Mouse (Mus musculus) adrenal gland, adult 8-10 months (tissue): ENCODE measurements around the gene Slc22a2. TPM values are rescaled to one million over a fixed set of nuclear protein-coding genes. Genes with fewer than 3 reads are reported as not detected.

Experiments
- total RNA-seq, 4 experiments: library from RNA; stranded (reverse); gene quantifications; 2 replicates each; pipeline ENCODE4 v1.2.4; 2022

Slc22a2 gene
- total RNA-seq, 4 experiments from 2014 or later = 0.16 to 0.24 TPM; not detected in 2

Other genes with a start within 250 kb of the Slc22a2 start
- gene Plg, start 205.5 kb upstream of the Slc22a2 start, total RNA-seq = under 1 TPM in 3 of 4 experiments, not detected in 1; 0.21 to 0.78 (median 0.49) TPM
- gene Slc22a3, start 76.4 kb upstream of the Slc22a2 start, total RNA-seq = 10 to 100 TPM in 1 of 4 experiments, 1 to 10 TPM in 3; 2.5 to 12.0 (median 4.0) TPM
- under 1 TPM in 3 of 4 experiments, not detected in 1; 0.23 to 0.37 (median 0.30) TPM for gene Slc22a1, start 91.7 kb downstream of the Slc22a2 start, total RNA-seq
- 10 to 100 TPM; 75.7 to 93.3 (median 83.9) TPM for gene Igf2r, start 185.5 kb downstream of the Slc22a2 start, total RNA-seq